Mouse (Mus musculus) stomach, postnatal 0 days (tissue): ENCODE data around the gene Fbxl20. TPM values are rescaled to one million over a fixed set of nuclear protein-coding genes. Genes with fewer than 3 reads are reported as not detected.

Source experiments
- ATAC-seq: fragments of 200-750 bp; cut with Nextera tagmentation; 2 replicates; pipeline ENCODE4 v1.8.0; 2017; ENCODE audit not compliant: low FRiP score, low TSS enrichment
- DNase-seq: peaks from one replicate; pipeline ENCODE4 v3.0.0-alpha.2; 2016; ENCODE audit warnings: low spot score
- H3K27ac ChIP-seq: fragments of 300-500 bp; sonication (generic); replicated peaks from 2 replicates; pipeline ENCODE4 v1.5.1; 2014; ENCODE audit warnings: mild to moderate bottlenecking, control low read depth
- H3K27me3 ChIP-seq: fragments of 300-500 bp; sonication (generic); 2 replicates; pipeline ENCODE4 v1.6.1; 2014; ENCODE audit warnings: low read length; ENCODE audit not compliant: control insufficient read depth, insufficient read depth
- H3K36me3 ChIP-seq: fragments of 300-500 bp; sonication (generic); 2 replicates; pipeline ENCODE4 v1.6.1; 2014; ENCODE audit warnings: low read length, mixed read lengths; ENCODE audit not compliant: control insufficient read depth, insufficient read depth
- H3K4me1 ChIP-seq: fragments of 300-500 bp; sonication (generic); replicated peaks from 2 replicates; pipeline ENCODE4 v1.6.1; 2014; ENCODE audit warnings: antibody characterized with exemption; ENCODE audit not compliant: control insufficient read depth, insufficient read depth
- H3K4me2 ChIP-seq: fragments of 300-500 bp; sonication (generic); replicated peaks from 2 replicates; pipeline ENCODE4 v1.6.1; 2014; ENCODE audit warnings: low read depth, mild to moderate bottlenecking, control low read depth, moderate library complexity
- H3K4me3 ChIP-seq: fragments of 300-500 bp; sonication (generic); 2 replicates; pipeline ENCODE4 v1.5.1; 2014; ENCODE audit warnings: low read depth, low read length, control low read depth
- H3K9ac ChIP-seq: fragments of 300-500 bp; sonication (generic); 2 replicates; pipeline ENCODE4 v1.6.1; 2014; ENCODE audit warnings: mild to moderate bottlenecking, low read length, control low read depth, mixed read lengths
- H3K9me3 ChIP-seq: fragments of 300-500 bp; sonication (generic); 2 replicates; pipeline ENCODE4 v1.6.1; 2016; ENCODE audit warnings: low read length; ENCODE audit not compliant: control insufficient read depth
- CTCF ChIP-seq: IDR thresholded peaks from 2 replicates; pipeline ENCODE4 v1.5.1; 2016; ENCODE audit warnings: antibody characterized with exemption, low read depth, mild to moderate bottlenecking, moderate library complexity
- EP300 ChIP-seq: optimal IDR thresholded peaks from 2 replicates; pipeline ENCODE3; 2016; ENCODE audit warnings: antibody characterized with exemption
- WGBS: fragments of 180-500 bp; shearing (Covaris S2); extraction: QIAGEN DNeasy Blood & Tissue Kit; methylation state at CpG from one replicate; pipeline ENCODE4 v1.1.7; 2014; 5-methylcytosine and 5-hydroxymethylcytosine counted together
- polyA plus RNA-seq: library from polyadenylated mRNA; unstranded; fragments of >200 nt; fragmentation: Nextera tagmentation; extraction: Ambion mirVana; gene quantifications from 2 replicates; pipeline ENCODE4 v1.2.1, GENCODE M21; 2015

Gene Fbxl20
- polyA plus RNA-seq, 1 experiment from 2014 or later, result 11.7 TPM

DNA sequence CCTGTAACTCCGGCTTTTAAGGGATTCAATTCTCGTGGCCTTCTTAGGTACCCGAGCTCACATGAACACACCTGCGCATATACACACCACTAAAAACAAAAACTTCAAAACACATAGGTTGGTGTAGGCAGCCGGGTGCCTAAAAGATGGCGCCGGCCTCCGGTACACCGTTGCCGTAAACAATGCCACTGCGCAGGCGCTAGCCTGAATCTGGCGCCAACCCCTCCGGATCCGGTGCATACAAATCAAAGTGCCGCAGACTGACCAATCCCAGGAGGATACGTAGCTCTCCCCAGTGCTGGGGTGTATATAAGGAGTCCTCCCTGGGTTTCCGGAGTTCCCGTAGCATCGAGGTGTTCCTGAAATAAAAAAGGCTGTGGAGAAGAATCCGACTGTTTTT, 82.9 kb downstream of the Fbxl20 start:
- ATAC-seq (no peak), DNase-seq (no peak)
- Histone ChIP-seq H3K4me2 (no peak overlapping the region), H3K27ac (no peak overlapping the region), H3K4me3 (no peak overlapping the region), H3K4me1 (no peaks in the 10 kb centered on the region), H3K9me3 (no peaks in the 10 kb centered on the region), H3K36me3 (no peaks in the 10 kb centered on the region), H3K9ac (no peak overlapping the region), H3K27me3 (no peaks in the 10 kb centered on the region)
- WGBS, result 95% methylated on average over 21 of the region's 21 CpGs
- TF ChIP-seq CTCF (no peak), EP300 (no peak)

DNA sequence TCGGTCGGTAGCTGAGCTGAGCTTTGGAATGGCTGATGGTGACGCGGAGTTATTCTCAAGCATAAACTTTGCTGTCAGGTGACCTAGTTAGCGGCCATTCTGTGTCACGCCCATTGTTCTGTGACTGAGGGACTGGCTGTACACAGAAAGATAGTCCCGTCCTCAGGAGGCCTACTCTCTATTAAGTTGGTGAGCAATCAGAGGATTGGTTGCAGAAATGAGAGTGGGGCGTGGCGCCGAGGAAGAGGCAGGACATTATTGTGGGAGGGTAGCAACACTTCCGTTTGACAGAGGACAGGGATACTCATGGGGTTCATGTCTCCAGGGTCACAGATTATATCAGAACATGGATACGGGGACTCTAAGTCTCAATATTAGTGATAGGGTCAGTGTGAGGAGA, 84.0 kb downstream of the Fbxl20 start:
- H3K4me2 ChIP-seq, result no peak overlapping the region
- DNase-seq, result no peak
- H3K27ac ChIP-seq, result no peak overlapping the region
- no peak overlapping the region for H3K9ac ChIP-seq
- no peak for TF ChIP-seq CTCF
- no peak for TF ChIP-seq EP300
- H3K9me3 ChIP-seq, result no peaks in the 10 kb centered on the region
- WGBS, result 92% methylated on average over 12 of the region's 12 CpGs
- H3K4me1 ChIP-seq, result no peaks in the 10 kb centered on the region
- no peak for ATAC-seq
- H3K4me3 ChIP-seq, result no peak overlapping the region
- no peaks in the 10 kb centered on the region for H3K36me3 ChIP-seq
- no peaks in the 10 kb centered on the region for H3K27me3 ChIP-seq

DNA sequence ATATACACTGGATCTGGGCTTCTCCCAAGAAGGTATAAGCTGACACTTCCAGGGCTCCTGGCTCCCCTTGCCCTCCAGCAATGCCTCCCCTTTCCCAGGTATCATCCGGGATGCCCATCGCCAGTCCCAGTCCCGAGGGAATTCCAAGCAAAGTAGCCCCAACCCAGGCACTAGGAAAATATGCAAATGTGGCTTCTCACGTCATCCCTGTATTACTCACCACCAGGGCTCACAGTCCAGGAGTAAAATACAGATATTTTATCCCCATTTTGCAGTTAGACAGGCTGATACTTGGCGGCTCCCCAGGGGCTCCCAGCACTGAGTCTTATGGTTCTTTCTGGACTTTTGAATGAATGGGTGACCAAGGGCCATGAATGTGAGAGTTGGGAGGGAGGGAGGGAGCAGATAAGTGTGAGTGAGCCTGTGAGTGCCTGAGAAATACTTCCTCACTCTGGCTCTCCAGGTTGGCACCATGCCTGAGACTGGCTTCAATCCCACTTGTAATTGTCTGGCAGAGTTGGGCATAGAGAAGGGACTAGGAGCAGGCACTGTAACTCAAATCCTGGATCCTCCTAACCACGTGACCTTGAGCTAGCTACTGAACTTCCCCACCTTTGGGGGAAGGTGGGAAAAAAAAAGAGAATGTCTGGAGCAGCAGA, 88.2 kb downstream of the Fbxl20 start:
- Histone ChIP-seq H3K9me3 (no peaks in the 10 kb centered on the region), H3K27me3 (no peaks in the 10 kb centered on the region), H3K9ac (no peak overlapping the region), H3K27ac (no peak overlapping the region), H3K36me3 (no peaks in the 10 kb centered on the region), H3K4me2 (no peak overlapping the region), H3K4me3 (no peak overlapping the region), H3K4me1 (no peaks in the 10 kb centered on the region)
- DNase-seq (no peak), ATAC-seq (no peak)
- TF ChIP-seq EP300 (no peak), CTCF (no peak)
- 59% methylated on average over 6 of the region's 6 CpGs for WGBS

DNA sequence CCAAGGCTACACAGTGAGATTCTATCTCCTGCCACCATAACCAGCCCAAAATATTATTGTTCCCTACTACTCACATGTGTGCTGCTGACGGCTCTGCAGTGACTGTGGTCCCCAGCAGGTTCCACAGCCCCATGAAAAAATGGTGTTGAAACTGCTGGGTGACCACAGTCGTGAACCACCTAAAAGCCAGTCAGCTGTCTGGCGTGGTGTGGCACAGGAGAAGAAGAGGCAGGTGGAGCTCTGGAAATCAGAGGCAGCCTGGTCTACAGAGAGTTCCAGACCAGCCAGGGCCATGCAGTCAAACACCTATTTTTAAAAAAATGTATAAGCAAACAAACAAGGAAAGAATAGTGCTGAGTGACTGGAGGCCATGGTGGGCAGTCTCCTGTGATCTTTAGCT, 88.8 kb downstream of the Fbxl20 start:
- H3K36me3 ChIP-seq, result no peaks in the 10 kb centered on the region
- H3K4me3 ChIP-seq, result no peak overlapping the region
- H3K9ac ChIP-seq, result no peak overlapping the region
- TF ChIP-seq EP300 (no peak), CTCF (no peak)
- H3K4me1 ChIP-seq, result no peaks in the 10 kb centered on the region
- WGBS, result 70% methylated on average over 3 of the region's 3 CpGs
- H3K4me2 ChIP-seq, result no peak overlapping the region
- no peaks in the 10 kb centered on the region for H3K9me3 ChIP-seq
- H3K27me3 ChIP-seq, result no peaks in the 10 kb centered on the region
- no peak overlapping the region for H3K27ac ChIP-seq
- DNase-seq (no peak), ATAC-seq (no peak)

DNA sequence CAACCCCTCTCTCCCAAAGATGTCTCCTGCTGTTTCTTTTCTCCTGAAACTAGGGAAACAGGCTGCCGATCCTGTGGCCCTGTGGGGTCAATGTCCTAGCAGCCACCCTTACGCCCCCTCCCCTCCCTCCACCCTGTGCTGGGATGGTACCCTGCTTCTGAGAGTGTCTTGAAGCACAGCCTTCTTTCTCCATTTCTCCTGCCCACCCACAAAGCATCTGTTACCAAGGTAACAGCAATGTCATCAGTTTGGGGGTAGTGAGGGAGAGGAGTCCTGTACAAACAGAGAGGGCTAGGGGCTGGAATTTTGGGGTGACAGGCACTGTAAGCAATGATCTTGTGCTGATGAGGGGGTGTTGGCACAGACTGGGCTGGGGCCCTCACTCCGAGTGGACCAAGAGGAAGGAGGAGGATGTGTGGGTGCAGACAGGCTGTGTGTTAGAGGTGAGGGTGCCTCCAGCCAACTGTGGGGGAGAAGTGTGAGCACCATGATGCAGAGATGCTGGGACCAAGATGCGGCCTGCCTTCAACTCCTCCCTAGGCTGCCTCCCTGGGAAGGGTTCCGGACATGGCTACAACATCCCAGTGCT, 90.0 kb downstream of the Fbxl20 start:
- no peaks in the 10 kb centered on the region for H3K9me3 ChIP-seq
- TF ChIP-seq CTCF (no peak), EP300 (no peak)
- H3K4me3 ChIP-seq, result no peak overlapping the region
- H3K4me1 ChIP-seq, result no peaks in the 10 kb centered on the region
- no peak for DNase-seq
- H3K27ac ChIP-seq, result no peak overlapping the region
- 79% methylated on average over 5 of the region's 5 CpGs for whole genome bisulfite sequencing
- H3K36me3 ChIP-seq, result no peaks in the 10 kb centered on the region
- H3K4me2 ChIP-seq, result no peak overlapping the region
- ATAC-seq, result no peak
- no peaks in the 10 kb centered on the region for H3K27me3 ChIP-seq
- no peak overlapping the region for H3K9ac ChIP-seq

DNA sequence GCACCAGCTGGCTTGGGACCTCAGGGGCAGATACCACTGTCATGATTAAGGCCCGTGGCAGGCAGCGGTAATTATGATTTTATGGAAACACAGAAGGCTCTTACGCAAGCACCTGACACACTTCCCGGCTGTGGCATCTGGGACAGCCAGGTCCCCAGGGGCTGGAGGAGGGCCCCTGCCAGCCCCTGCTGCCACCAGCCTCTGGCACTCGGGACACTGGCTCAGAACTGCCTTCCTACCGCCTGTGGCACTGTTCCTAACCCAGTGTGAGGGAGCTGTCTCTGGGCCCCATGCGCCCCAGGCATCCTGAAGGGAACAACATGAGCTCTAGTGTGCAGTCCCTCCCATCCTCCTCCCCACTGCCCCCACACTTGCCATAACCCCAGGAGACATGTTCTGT, 90.5 kb downstream of the Fbxl20 start:
- 61% methylated on average over 7 of the region's 7 CpGs for WGBS
- TF ChIP-seq EP300 (no peak), CTCF (no peak)
- Histone ChIP-seq H3K36me3 (no peaks in the 10 kb centered on the region), H3K27me3 (no peaks in the 10 kb centered on the region), H3K4me1 (no peaks in the 10 kb centered on the region), H3K9me3 (no peaks in the 10 kb centered on the region), H3K4me2 (no peak overlapping the region), H3K4me3 (no peak overlapping the region), H3K27ac (no peak overlapping the region), H3K9ac (no peak overlapping the region)
- ATAC-seq (no peak), DNase-seq (no peak)
